Mouse (Mus musculus): ENCODE results near the gene Hbp1.

The Hbp1 gene

GRCm38 (mm10) chr12:31964074-31964473 is 13.7 kb upstream of the Hbp1 start:
- intact Hi-C loops (cut with DNase I) = no loop called here

DNA sequence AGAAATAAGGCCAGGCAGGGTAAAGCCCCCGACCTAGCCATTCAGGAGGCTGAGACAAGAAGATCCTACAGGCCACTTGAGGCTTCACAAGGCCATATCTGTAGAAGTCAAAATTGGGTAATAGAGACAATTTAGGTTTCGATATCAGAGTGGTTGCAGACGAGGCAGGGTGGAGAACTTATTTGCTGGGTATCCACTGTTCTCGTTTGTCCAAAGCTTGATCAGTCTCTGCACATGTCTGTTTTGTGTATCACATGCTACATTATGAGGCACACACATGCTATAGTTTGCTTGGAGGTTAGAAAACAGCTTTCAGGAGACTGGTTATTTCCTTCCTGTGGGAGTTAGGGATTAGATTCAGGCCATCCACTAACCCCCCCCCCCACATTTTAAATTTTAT is 5.5 kb upstream of the Hbp1 start:
- intact Hi-C loops (cut with DNase I) = no loop called here

DNA sequence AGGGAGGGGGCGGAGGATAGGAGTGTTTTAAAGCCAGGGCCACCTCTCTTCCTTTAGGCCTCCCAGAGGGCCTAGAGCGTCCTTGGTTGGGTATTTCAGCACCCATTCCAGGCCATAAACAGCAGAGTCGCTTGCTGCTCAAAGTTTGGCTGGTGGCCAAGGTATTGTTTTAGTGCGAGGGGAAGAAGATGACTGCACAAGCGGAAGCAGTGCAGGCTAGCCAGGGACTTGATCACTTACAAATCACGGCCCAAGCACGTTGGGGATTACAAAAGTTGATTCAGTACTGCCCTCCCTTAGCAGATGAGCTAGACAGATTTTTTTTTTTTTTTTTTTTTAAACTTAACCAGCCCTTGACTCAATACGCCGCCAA is 310 bp upstream of the Hbp1 start:
- intact Hi-C loops (cut with DNase I) = no loop called here

- intact Hi-C loops (cut with DNase I) = no loop called here
Observed at GRCm38 (mm10) chr12:31949193-31949741, 1.1 kb downstream of the Hbp1 start.

- intact Hi-C loops (cut with DNase I) = no loop called here
Observed at GRCm38 (mm10) chr12:31948101-31949000, 2.0 kb downstream of the Hbp1 start.

DNA sequence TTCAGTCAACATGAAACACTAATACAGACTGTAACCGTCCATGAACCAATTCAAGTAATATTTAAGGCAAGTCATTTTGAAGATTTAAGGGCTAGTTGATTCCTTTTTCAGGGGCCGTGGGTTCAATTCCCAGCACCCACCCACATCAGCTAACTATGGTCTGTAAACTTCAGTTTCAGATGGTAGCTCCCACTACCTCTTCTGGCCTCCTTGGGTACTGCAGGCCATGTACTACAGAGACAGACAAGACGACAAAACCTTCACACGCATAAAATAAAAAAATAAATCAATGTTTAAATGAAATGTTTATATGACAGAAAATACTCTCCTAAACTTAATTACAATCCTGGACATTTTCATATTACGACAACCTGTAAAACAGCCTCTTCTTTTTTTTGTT is 2.9 kb downstream of the Hbp1 start:
- intact Hi-C loops (cut with DNase I) = no loop called here

DNA sequence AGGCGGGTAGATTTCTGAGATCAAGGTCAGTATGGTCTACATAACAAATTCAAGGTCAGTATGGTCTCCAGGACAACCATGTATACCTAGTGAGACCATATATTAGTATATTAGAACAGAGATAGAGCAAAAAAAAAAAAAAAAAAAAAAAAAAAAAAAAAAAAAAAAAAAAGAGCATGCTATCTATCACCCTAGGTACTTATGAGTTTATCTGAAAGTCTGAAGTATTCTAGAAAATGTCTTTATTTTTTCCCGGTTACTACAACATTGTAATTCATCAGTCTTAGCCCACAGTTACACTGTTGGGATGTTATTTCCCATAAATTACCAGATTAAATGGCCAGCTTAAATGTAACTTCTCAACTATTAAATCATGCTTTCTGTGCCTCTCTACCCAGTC is 5.9 kb downstream of the Hbp1 start:
- intact Hi-C loops (cut with DNase I) = no loop called here

- intact Hi-C loops (cut with DNase I) = no loop called here
Observed at GRCm38 (mm10) chr12:31943020-31943654, 7.2 kb downstream of the Hbp1 start.

DNA sequence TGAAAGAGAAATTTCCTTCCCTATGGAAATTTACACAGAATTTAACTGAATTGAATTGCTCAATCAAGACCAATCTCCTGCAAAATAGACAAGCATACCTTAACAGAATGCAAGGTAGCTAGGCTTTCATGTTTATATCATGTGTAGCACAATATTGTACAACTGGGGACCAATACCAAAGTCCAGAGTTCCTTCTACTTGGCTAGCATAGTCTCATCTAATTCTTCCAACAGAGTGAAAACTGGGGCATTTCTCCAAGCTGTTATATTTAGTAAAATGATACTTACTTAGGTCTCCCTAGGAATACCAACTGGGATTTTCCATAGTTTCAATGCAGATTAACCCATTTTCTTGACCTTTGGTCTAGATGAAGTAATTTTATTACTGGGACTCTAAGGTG is 11.3 kb downstream of the Hbp1 start:
- intact Hi-C loops (cut with DNase I) = no loop called here

DNA sequence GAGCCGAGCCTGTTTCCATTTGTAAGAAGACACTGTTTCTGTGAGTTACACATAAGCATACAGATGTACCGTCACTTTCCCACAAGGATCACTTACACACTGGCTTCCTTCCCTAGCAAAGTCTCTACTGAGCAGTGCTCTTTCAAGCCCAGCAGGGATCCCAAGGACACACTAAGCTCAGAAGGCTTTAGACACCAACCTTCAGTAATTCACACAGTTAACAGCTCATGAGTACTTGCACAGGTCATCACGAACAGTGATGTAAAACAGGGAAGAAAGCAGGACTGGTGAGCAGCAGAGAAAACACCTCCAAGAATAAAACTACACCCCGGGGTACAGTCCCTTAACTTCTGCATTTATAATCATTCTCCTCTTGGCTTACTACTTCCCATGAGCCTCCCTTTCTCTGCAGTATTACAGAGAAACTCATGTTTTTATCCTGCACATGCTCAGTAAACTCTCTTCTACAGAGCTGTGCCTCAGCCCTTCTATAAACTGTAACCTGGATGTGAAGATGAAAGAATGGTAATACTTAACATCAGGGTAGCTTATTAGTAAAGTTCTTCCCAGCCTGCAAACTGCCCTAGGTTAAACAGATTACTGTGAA is 11.8 kb downstream of the Hbp1 start:
- intact Hi-C loops (cut with DNase I) = no loop called here

DNA sequence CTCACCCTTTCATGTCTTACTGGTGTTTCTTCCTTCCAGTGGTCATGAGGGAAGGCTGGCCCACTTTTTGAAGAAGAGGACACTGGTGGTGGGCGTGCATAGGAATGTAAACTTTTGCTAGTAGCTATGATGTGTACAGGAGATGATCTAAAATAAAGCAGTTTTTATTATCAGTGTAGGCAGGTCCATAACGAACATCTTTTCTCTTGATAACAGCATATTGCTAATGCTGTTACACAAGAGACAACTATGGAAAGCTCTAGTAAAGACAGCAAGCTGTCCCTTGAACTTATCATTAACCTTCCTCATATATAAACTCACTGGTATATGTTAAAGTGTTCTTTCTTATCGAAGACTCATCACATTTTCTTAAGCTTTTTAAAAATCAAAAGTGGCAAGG is 12.7 kb downstream of the Hbp1 start:
- intact Hi-C loops (cut with DNase I) = no loop called here

- intact Hi-C loops (cut with DNase I) = no loop called here
Observed at GRCm38 (mm10) chr12:31936657-31937300, 13.6 kb downstream of the Hbp1 start.

DNA sequence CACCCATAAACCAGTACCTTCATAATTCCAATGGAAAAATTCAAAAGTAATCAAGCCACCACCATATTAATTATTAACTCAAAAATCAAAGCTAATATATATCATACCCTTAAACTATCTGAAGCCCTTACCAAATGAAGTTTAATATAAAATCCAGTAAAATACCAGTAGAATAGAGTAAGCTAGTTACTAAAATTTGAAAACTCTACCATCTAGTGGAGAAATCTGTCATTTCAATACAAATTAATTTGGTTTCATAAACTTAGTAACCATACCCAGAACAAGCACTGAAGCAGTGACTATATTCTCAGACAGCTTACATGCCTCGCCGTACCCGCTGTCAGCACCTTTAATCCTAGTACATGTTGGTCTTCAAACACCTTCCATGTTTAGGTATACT is 18.5 kb downstream of the Hbp1 start:
- intact Hi-C loops (cut with DNase I) = no loop called here

- intact Hi-C loops (cut with DNase I) = loop anchor here (10.0 kb wide), 2 partner anchors 274 to 424 kb away; partner anchors contain the start of genes Cog5 and Dus4l
Observed at GRCm38 (mm10) chr12:31928498-31928897, 21.8 kb downstream of the Hbp1 start.

GRCm38 (mm10) chr12:31926661-31927061 is 23.7 kb downstream of the Hbp1 start:
- intact Hi-C loops (cut with DNase I) = loop anchor here (10.0 kb wide), 2 partner anchors 272 to 422 kb away; partner anchors contain the start of genes Cog5 and Dus4l

GRCm38 (mm10) chr12:31925343-31925742 is 25.0 kb downstream of the Hbp1 start:
- intact Hi-C loops (cut with DNase I) = loop anchor here (10.0 kb wide), 2 partner anchors 271 to 421 kb away; partner anchors contain the start of genes Cog5 and Dus4l

DNA sequence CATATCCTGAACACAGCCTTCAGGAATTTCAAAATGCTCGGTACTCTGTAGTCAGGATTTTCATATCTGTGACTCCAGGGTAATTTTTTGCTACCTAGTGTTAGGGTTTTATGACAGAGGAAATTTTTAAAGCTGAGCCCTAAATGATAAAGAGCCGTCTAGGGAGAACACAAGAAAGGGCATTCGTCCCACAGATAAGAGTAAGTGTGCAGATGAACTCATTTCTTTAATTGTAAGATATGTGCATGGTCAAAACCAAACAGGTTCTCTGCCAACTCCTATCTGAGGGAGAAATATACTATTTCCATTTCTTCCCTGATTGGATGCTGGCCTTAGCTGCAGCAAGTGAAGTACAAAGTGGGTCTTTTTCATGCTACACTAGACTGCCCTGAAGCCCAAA is 26.2 kb downstream of the Hbp1 start:
- intact Hi-C loops (cut with DNase I) = loop anchor here (10.0 kb wide), 2 partner anchors 269 to 419 kb away; partner anchors contain the start of genes Cog5 and Dus4l

DNA sequence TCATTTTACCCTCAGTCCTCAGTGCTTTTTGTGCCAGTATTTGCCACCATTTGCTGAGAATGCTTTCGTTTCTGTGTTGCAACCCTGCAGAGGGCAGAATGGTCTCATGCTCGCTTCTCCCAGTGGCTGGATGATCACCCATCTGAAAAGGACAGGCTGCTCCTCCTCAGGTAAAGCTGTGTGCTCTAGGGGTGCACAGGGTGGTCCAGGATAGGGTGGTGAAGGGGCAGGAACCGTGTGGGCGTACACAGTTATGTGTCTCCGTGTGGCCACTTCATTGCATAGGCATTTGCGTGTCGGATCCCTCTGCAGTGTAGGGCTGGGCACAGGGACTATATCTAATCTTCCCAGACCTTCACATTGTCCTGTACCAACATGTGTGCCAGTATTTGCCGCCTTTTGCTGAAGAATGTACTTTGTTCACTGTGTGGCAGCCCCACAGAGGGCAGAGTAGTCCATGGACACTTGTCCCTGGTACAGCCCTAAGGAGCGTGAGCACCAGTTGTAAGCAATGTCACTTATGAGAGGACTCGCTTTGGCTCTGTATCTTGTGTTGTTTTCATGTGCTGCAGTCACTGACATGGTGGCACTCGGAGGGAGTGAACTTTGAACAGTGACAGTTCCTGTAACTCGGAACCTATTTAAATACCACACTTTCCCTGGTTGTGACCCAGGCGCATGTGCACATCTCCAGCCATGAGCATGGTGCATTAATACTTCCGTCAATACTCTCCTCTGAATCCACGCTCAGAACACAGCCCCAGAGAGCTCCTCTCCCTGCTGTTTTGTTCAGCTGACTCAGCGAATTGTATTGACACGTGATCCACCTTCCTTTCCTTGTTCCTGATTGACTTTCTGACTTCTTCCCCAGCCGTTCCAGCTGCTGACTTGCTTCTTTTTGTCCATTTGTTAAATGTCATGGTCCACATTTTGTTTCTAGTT is 29.6 kb downstream of the Hbp1 start:
- intact Hi-C loops (cut with DNase I) = loop anchor here (10.0 kb wide), 2 partner anchors 266 to 416 kb away; partner anchors contain the start of genes Cog5 and Dus4l

GRCm38 (mm10) chr12:31917245-31917644 is 33.1 kb downstream of the Hbp1 start:
- intact Hi-C loops (cut with DNase I) = no loop called here

- intact Hi-C loops (cut with DNase I) = no loop called here
Observed at GRCm38 (mm10) chr12:31916691-31917090, 33.6 kb downstream of the Hbp1 start.
